Mouse (Mus musculus): ENCODE results near the gene Ntf5. TPM values are rescaled to one million over a fixed set of nuclear protein-coding genes. Genes with fewer than 3 reads are reported as not detected.
"Not testable (repeated sequence)": the region's sequence is repeated elsewhere in the genome, so short reads cannot be mapped to it uniquely, and the experiment has no call there.

Ntf5 gene
- polyA plus RNA-seq, 1 experiment from 2014 or later, result 0.33 TPM

DNA sequence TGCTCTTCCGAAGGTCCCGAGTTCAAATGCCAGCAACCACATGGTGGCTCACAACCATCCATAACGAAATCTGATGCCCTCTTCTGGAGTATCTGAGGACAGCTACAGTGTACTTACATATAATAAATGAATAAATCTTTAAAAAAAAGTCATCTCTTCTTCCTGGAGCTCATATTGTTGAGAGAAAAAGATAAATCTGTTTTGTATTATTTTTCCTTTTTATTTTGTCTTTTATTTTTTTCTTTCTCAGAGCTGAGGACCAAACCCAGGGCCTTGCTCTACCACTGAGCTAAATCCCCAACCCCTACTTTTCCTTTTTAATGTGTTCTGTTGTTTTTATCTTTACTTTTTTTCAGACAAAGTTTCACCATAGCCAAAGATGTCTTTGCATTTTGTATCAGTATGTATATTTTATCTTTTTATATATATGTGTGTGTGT lies 17.1 kb upstream of the Ntf5 start:
- H3K36me3 ChIP-seq (ENCODE audit: control insufficient read depth, insufficient read depth, low read length); H3K27me3 ChIP-seq (ENCODE audit: control insufficient read depth, insufficient read depth, low read length); H3K9me3 ChIP-seq (ENCODE audit: control insufficient read depth, low read length); H3K9ac ChIP-seq (ENCODE audit: low read length); H3K27ac ChIP-seq (ENCODE audit: low read depth, low read length); DNase-seq (ENCODE audit: low spot score): not testable (repeated sequence)
- Histone ChIP-seq H3K4me3 (ENCODE audit: low read depth, low read length) (peak overlapping the region; percentile 88), H3K4me1 (replicated peaks; ENCODE audit: control insufficient read depth, insufficient read depth, low read length) (peaks cover 16% of the 10 kb centered on the region; the same call in 1 of the 2 replicates), H3K4me2 (ENCODE audit: low read depth, low read length, severe bottlenecking) (peak overlapping the region; percentile 58)
- WGBS, result 12% methylated on average over 3 of the region's 3 CpGs
- peak; percentile 23; the same call in 1 of the 2 replicates for ATAC-seq (replicated peaks; ENCODE audit: low FRiP score)

DNA sequence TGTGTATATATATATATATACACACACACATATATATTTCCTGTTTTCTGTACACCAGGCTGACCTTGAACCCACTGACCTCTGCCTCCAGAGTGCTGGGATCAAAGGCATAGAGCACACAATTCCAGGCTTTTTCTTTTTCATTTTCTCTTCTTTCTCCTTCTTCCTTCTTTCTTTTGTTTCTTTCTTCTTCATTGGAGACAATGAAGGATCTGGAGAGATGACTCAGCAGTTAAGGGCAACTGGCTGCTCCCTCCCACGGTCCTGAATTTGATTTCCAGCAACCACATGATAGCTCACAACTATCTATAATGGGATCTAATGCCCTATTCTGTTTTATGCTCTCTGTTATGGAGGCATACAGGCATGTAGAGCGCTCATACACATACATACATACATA lies 16.7 kb upstream of the Ntf5 start:
- Histone ChIP-seq H3K4me2 (ENCODE audit: low read depth, low read length, severe bottlenecking) (no peak overlapping the region), H3K27me3 (ENCODE audit: control insufficient read depth, insufficient read depth, low read length) (no peaks in the 10 kb centered on the region), H3K4me1 (replicated peaks; ENCODE audit: control insufficient read depth, insufficient read depth, low read length) (peaks cover 16% of the 10 kb centered on the region; the same call in 1 of the 2 replicates), H3K9me3 (ENCODE audit: control insufficient read depth, low read length) (no peaks in the 10 kb centered on the region), H3K4me3 (ENCODE audit: low read depth, low read length) (no peak overlapping the region), H3K27ac (ENCODE audit: low read depth, low read length) (no peak overlapping the region), H3K9ac (ENCODE audit: low read length) (no peak overlapping the region), H3K36me3 (ENCODE audit: control insufficient read depth, insufficient read depth, low read length) (peaks cover 5% of the 10 kb centered on the region)
- 72% methylated on average over 2 of the region's 2 CpGs for WGBS
- DNase-seq (ENCODE audit: low spot score) (no peak), ATAC-seq (replicated peaks; ENCODE audit: low FRiP score) (no peak)

DNA sequence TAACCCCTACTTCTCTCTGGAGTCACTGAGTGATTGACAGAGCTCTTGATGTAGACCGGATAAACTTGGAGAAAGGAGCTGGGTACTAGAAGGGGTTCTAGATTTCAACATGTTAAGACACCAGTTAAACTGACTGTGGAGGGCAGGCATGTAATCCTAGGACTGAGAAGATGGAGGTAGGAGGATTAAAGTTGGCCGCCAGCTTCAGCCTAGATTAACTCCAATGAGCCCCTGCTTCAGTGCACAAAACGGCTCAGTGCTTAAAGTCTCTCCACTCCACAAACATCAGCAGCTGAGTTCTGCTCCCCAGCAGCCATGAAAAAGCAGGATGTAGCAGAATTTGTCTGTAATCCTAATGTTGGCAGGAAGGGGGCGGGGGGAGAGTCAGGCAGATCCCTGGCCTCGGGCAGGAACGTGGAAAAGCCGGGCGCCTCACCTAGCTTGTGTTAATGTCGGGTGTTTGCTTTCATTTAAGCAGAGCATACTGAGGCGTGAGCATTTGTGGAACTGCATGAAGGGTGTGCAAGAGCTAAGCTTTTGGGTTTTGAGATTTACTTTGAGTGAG lies 11.9 kb upstream of the Ntf5 start:
- H3K4me1 ChIP-seq (replicated peaks; ENCODE audit: control insufficient read depth, insufficient read depth, low read length), result peaks cover 2% of the 10 kb centered on the region; the same call in 1 of the 2 replicates
- no peak overlapping the region for H3K9ac ChIP-seq (ENCODE audit: low read length)
- 78% methylated on average over 10 of the region's 10 CpGs for WGBS
- no peak for ATAC-seq (replicated peaks; ENCODE audit: low FRiP score)
- H3K4me2 ChIP-seq (ENCODE audit: low read depth, low read length, severe bottlenecking), result no peak overlapping the region
- no peaks in the 10 kb centered on the region for H3K9me3 ChIP-seq (ENCODE audit: control insufficient read depth, low read length)
- H3K4me3 ChIP-seq (ENCODE audit: low read depth, low read length), result no peak overlapping the region
- no peak for DNase-seq (ENCODE audit: low spot score)
- H3K27me3 ChIP-seq (ENCODE audit: control insufficient read depth, insufficient read depth, low read length), result peaks cover 16% of the 10 kb centered on the region
- H3K36me3 ChIP-seq (ENCODE audit: control insufficient read depth, insufficient read depth, low read length), result no peaks in the 10 kb centered on the region
- no peak overlapping the region for H3K27ac ChIP-seq (ENCODE audit: low read depth, low read length)

DNA sequence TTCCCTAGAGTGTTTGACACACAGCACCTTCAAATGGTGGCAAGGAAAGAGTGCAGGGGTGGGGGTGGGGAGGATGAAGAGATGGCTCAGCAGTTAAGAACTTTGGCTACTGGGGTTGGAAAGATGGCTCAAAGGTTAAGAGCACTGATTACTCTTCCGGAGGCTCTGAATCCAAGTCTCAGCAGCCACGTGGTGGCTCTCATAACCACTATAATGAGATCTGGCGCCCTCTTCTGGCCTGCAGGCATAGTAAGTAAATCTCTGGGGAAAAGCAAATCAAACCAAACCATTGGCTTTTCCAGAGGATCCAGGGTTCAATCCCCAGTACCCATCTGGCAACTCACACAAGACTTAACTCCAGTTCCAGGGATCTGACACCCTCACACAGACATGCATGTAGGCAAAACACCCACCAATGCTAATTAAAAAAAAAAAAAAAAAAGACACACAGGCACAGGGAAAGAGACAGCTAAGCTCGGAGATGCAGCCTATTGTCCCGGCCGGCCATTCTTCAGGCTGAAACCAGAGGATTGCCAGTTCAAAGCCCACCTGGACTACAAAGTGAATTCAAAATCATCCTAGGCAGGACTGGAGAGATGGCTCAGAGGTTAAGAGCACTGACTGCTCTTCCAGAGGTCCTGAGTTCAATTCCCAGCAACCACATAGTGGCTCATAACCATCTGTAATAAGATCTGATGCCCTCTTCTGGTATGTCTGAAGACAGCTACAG lies 9.8 kb upstream of the Ntf5 start:
- DNase-seq (ENCODE audit: low spot score) (peak; percentile 83), ATAC-seq (replicated peaks; ENCODE audit: low FRiP score) (no peak)
- 50% methylated on average over 6 of the region's 6 CpGs for WGBS
- no peaks in the 10 kb centered on the region for H3K9me3 ChIP-seq (ENCODE audit: control insufficient read depth, low read length)
- no peak overlapping the region for H3K4me3 ChIP-seq (ENCODE audit: low read depth, low read length)
- H3K36me3 ChIP-seq (ENCODE audit: control insufficient read depth, insufficient read depth, low read length), result no peaks in the 10 kb centered on the region
- H3K4me2 ChIP-seq (ENCODE audit: low read depth, low read length, severe bottlenecking), result no peak overlapping the region
- H3K9ac ChIP-seq (ENCODE audit: low read length), result no peak overlapping the region
- peaks cover 2% of the 10 kb centered on the region; the same call in 1 of the 2 replicates for H3K4me1 ChIP-seq (replicated peaks; ENCODE audit: control insufficient read depth, insufficient read depth, low read length)
- H3K27me3 ChIP-seq (ENCODE audit: control insufficient read depth, insufficient read depth, low read length), result peaks cover 37% of the 10 kb centered on the region
- no peak overlapping the region for H3K27ac ChIP-seq (ENCODE audit: low read depth, low read length)

DNA sequence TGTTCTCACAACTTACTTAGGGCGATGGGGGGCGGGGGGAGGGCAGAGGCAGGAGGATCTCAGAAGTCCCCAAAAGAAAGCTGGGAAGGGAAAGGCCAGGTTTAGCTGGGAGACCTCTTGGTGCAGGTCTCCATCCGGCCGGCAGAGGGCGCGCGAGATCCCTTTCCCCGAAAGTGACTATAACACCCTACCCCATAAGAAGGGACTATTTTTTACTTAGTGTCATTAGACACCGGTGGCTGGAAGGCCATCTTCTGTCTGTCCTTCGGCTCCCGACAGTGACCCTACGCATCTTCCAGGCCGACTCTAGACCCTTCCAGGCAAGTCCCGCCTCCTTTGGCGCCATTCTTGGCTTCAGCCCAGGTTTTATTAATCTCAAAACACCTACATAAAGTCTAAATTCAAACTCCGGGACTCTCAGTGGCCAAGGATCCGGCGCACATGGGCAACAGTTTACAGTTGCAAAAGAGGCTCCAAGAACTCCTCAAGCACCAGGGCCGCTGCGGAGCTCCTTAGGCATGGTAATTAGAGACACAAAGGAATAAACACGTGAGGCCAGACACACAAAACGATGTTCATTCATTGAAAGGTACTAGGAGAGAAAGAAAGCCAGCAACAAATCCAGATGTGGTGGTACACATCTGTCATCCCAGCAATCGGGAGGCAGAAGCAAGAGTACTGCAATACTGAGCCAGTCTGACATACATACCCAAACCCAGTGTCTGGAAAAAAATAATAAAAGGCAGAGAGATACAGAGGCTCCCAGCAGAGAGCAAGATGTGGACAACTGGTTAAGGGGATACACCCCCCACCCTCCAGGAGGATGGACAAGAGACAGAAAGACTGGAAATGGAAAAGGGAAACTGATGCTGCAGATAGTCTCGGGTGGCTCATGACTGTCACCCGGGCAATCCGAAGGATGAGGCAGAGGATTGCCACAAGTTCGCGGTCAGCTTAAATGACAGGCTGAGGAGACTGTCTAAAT lies 8.1 kb upstream of the Ntf5 start, which contains the start of gene Kcna7:
TSS of gene Kcna7 (plus strand) at position 563 of the 985 bp plus-strand sequence.
- no peaks in the 10 kb centered on the region for H3K9me3 ChIP-seq (ENCODE audit: control insufficient read depth, low read length)
- no peak within 1 kb of the TSS for H3K27ac ChIP-seq (ENCODE audit: low read depth, low read length)
- H3K4me1 ChIP-seq (replicated peaks; ENCODE audit: control insufficient read depth, insufficient read depth, low read length), result peaks cover 2% of the 10 kb centered on the region; the same call in 1 of the 2 replicates
- no peak within 1 kb of the TSS; the same call in 1 of the 2 replicates for H3K9ac ChIP-seq (ENCODE audit: low read length)
- ATAC-seq (replicated peaks; ENCODE audit: low FRiP score), result no peak; the same call in 1 of the 2 replicates
- H3K4me2 ChIP-seq (ENCODE audit: low read depth, low read length, severe bottlenecking), result peak within 1 kb of the TSS; percentile 34; the same call in 1 of the 2 replicates
- DNase-seq (ENCODE audit: low spot score), result peak; percentile 67
- peaks cover 49% of the 10 kb centered on the region for H3K27me3 ChIP-seq (ENCODE audit: control insufficient read depth, insufficient read depth, low read length)
- WGBS, result 13% methylated on average over 28 of the region's 28 CpGs
- H3K36me3 ChIP-seq (ENCODE audit: control insufficient read depth, insufficient read depth, low read length), result no peaks in the 10 kb centered on the region
- H3K4me3 ChIP-seq (ENCODE audit: low read depth, low read length), result peak within 1 kb of the TSS; percentile 18

DNA sequence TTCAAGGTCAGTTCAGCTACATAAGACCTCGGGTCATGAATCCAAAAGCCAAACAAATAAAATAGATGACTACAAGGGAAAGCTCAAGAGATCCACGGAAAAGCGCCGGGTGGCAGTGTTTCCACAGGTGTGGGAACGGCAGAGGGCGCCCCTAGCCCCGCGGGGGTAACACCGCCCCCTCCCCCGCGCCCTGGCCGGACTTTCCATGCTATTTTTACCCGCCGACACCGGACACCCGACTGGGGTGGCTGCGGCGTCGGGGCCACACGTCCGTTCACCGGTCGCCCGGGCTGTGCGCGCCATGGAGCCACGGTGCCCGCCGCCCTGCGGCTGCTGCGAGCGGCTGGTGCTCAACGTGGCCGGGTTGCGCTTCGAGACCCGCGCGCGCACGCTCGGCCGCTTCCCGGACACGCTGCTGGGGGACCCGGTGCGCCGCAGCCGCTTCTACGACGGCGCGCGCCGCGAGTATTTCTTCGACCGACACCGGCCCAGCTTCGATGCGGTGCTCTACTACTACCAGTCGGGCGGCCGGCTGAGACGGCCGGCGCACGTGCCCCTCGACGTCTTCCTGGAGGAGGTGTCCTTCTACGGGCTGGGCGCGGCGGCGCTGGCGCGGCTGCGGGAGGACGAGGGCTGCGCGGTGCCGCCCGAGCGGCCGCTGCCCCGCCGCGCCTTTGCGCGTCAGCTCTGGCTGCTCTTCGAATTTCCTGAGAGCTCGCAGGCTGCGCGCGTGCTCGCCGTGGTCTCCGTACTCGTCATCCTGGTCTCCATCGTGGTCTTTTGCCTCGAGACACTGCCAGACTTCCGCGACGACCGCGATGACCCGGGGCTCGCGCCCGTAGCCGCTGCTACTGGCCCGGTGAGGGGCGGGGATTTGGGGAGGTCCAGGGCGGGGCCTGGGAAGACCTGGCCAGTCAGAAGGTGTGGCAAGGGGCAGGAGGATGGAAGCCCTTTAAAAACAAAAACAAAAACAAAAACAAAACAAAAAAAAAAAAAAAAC lies 7.0 kb upstream of the Ntf5 start:
- H3K27ac ChIP-seq (ENCODE audit: low read depth, low read length), result no peak overlapping the region
- no peak for ATAC-seq (replicated peaks; ENCODE audit: low FRiP score)
- no peaks in the 10 kb centered on the region for H3K36me3 ChIP-seq (ENCODE audit: control insufficient read depth, insufficient read depth, low read length)
- peak overlapping the region; percentile 18 for H3K4me3 ChIP-seq (ENCODE audit: low read depth, low read length)
- 2% methylated on average over 108 of the region's 114 CpGs for WGBS
- peak; percentile 61 for DNase-seq (ENCODE audit: low spot score)
- H3K9me3 ChIP-seq (ENCODE audit: control insufficient read depth, low read length), result no peaks in the 10 kb centered on the region
- H3K9ac ChIP-seq (ENCODE audit: low read length), result no peak overlapping the region; the same call in 1 of the 2 replicates
- peak overlapping the region; percentile 34 for H3K4me2 ChIP-seq (ENCODE audit: low read depth, low read length, severe bottlenecking)
- peaks cover 2% of the 10 kb centered on the region; the same call in 1 of the 2 replicates for H3K4me1 ChIP-seq (replicated peaks; ENCODE audit: control insufficient read depth, insufficient read depth, low read length)
- H3K27me3 ChIP-seq (ENCODE audit: control insufficient read depth, insufficient read depth, low read length), result peaks cover 56% of the 10 kb centered on the region

DNA sequence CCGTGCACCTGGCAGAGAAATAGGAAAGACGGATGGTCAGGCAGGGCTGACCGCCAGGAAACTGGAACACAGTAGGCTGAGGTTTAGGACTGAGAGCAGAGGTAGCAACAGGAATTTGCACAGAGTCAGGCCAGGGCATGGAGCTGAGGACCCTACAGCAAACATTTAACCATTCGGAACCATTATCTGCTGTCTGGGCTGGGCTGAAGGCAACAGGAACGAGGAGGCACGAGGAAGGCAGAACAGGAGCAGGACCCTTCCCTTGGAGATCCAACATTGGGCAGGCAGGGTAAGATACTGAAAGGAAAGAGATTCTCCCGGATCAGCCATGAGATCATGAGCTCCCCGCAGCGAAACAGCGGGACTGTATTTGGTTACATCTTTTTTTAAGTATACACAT lies 5.7 kb upstream of the Ntf5 start:
- DNase-seq (ENCODE audit: low spot score) (peak; percentile 45), ATAC-seq (replicated peaks; ENCODE audit: low FRiP score) (no peak)
- Histone ChIP-seq H3K27ac (ENCODE audit: low read depth, low read length) (no peak overlapping the region), H3K4me2 (ENCODE audit: low read depth, low read length, severe bottlenecking) (no peak overlapping the region), H3K27me3 (ENCODE audit: control insufficient read depth, insufficient read depth, low read length) (peaks cover 67% of the 10 kb centered on the region), H3K36me3 (ENCODE audit: control insufficient read depth, insufficient read depth, low read length) (no peaks in the 10 kb centered on the region), H3K9me3 (ENCODE audit: control insufficient read depth, low read length) (no peaks in the 10 kb centered on the region), H3K4me1 (replicated peaks; ENCODE audit: control insufficient read depth, insufficient read depth, low read length) (peaks cover 2% of the 10 kb centered on the region; the same call in 1 of the 2 replicates), H3K4me3 (ENCODE audit: low read depth, low read length) (no peak overlapping the region), H3K9ac (ENCODE audit: low read length) (no peak overlapping the region)
- 86% methylated on average over 10 of the region's 10 CpGs for WGBS
